16 mouse cellular contexts compared by ENCODE assay signal in genomic region chr5:134919097-134919496, GRCm38 (mm10). TPM values are rescaled to one million over a fixed set of nuclear protein-coding genes. Genes with fewer than 3 reads are reported as not detected.
DNase-seq lines count a peak whose midpoint lies in the region; ATAC-seq lines count a peak whose summit lies in the region.
"Had no signal": no experiment of that assay in that cellular context is flagged by ENCODE, and none has a peak within 500 bp of the region (broad histone marks: within the 10 kb centered on the region; RNA-seq: fewer than 3 reads in every experiment).

No protein-coding gene starts in this region.

- peak overlapping the region; percentile 58 for H3K9ac ChIP-seq in liver, embryonic 16.5 days (ENCODE audit: low read depth, low read length)
- H3K9ac ChIP-seq: neural tube, embryonic 13.5 days had no signal

- H3K4me3 ChIP-seq in liver, embryonic 16.5 days (ENCODE audit: low read depth, low read length): peak overlapping the region; percentile 24
- H3K4me3 ChIP-seq: neural tube, embryonic 13.5 days had no signal

- intact Hi-C loops in gastrocnemius, postnatal 14 days (cut with DNase I; ENCODE audit: low total_unique reads): no loop called here

- 18% methylated on average over 3 of the region's 3 CpGs for WGBS in liver, embryonic 16.5 days (ENCODE audit: insufficient replicate concordance)

- peak; percentile 88 for ATAC-seq in liver, embryonic 16.5 days (ENCODE audit: low read depth)
- ATAC-seq: midbrain, embryonic 16.5 days had no signal

- peak; percentile 39 for DNase-seq in adrenal gland, postnatal 14 days
- DNase-seq in adrenal gland, postnatal 4 days (ENCODE audit: low spot score in 2 of 2): no peak
- DNase-seq in spleen, adult 12 weeks (ENCODE audit: low spot score): peak; percentile 72
- DNase-seq in spleen, adult 18-20 months: no peak
- DNase-seq in thymus, postnatal 25 days: no peak
- no peak for DNase-seq in thymus, postnatal 36 days
- DNase-seq in gastrocnemius, postnatal 14 days: no peak
- DNase-seq: gastrocnemius, postnatal 25 days; heart, postnatal 4 days; kidney, adult 18-20 months had no signal

- H3K4me1 ChIP-seq in liver, embryonic 16.5 days (ENCODE audit: control insufficient read depth, low read depth, low read length): peaks cover 57% of the 10 kb centered on the region
- H3K4me1 ChIP-seq: neural tube, embryonic 13.5 days had no signal

- H3K4me2 ChIP-seq in liver, embryonic 16.5 days (ENCODE audit: low read depth, low read length): peak overlapping the region; percentile 61
- H3K4me2 ChIP-seq: neural tube, embryonic 13.5 days had no signal

- peak overlapping the region; percentile 100 for H3K27ac ChIP-seq in liver, embryonic 16.5 days (ENCODE audit: low read length)
- H3K27ac ChIP-seq: neural tube, embryonic 13.5 days had no signal

- H3K9me3 ChIP-seq in liver, embryonic 16.5 days (replicated peaks; ENCODE audit: control insufficient read depth, low read length): no peaks in the 10 kb centered on the region
- H3K9me3 ChIP-seq: neural tube, embryonic 13.5 days had no signal

- no peaks in the 10 kb centered on the region; the same call in 1 of the 2 replicates for H3K36me3 ChIP-seq in liver, embryonic 16.5 days (ENCODE audit: control insufficient read depth, insufficient read depth)
- H3K36me3 ChIP-seq: neural tube, embryonic 13.5 days had no signal

- no peaks in the 10 kb centered on the region for H3K27me3 ChIP-seq in liver, embryonic 16.5 days (ENCODE audit: control insufficient read depth, insufficient read depth, low read depth, low read length)
- H3K27me3 ChIP-seq: neural tube, embryonic 13.5 days had no signal

RNA-seq across cellular contexts. Expression of gene Cldn13, which starts 3.8 kb away (rescaled TPM):
- total RNA-seq in adrenal gland, postnatal 14 days (2021): 0.60 and 3.7 TPM in 2 replicates
- total RNA-seq in adrenal gland, postnatal 4 days (2021): 1 to 10 TPM; 2.8 to 6.6 TPM
- polyA plus RNA-seq in liver, embryonic 16.5 days (2015; fragmentation: Nextera tagmentation; extraction: Ambion mirVana): 258 and 277 TPM in 2 replicates
- total RNA-seq in gastrocnemius, postnatal 14 days (2021): not detected
- total RNA-seq: gastrocnemius, postnatal 25 days; heart, postnatal 4 days; left cerebral cortex, postnatal 14 days had no signal
- polyA plus RNA-seq: cortical plate, adult 2 months; midbrain, embryonic 16.5 days had no signal

RNA-seq across cellular contexts. Expression of gene Tmem270, which starts 12.6 kb away (rescaled TPM):
- not detected in 2 replicates for total RNA-seq in adrenal gland, postnatal 14 days (2021)
- not detected for total RNA-seq in adrenal gland, postnatal 4 days (2021)
- polyA plus RNA-seq in liver, embryonic 16.5 days (2015; fragmentation: Nextera tagmentation; extraction: Ambion mirVana): 0.09 and 0.12 TPM in 2 replicates
- not detected for total RNA-seq in gastrocnemius, postnatal 14 days (2021)
- total RNA-seq: gastrocnemius, postnatal 25 days; heart, postnatal 4 days; left cerebral cortex, postnatal 14 days had no signal
- polyA plus RNA-seq: cortical plate, adult 2 months; lung, embryonic 16.5 days; midbrain, embryonic 16.5 days; neural tube, embryonic 13.5 days had no signal

RNA-seq across cellular contexts. Expression of gene Mettl27, which starts 13.1 kb away (rescaled TPM):
- 24.5 and 28.5 TPM in 2 replicates for total RNA-seq in adrenal gland, postnatal 14 days (2021)
- total RNA-seq in adrenal gland, postnatal 4 days (2021): 10 to 100 TPM; 33.0 to 36.3 TPM
- 20.8 and 25.3 TPM in 2 replicates for polyA plus RNA-seq in liver, embryonic 16.5 days (2015; fragmentation: Nextera tagmentation; extraction: Ambion mirVana)
- 1 to 10 TPM; 4.9 to 6.2 TPM for total RNA-seq in gastrocnemius, postnatal 14 days (2021)

RNA-seq across cellular contexts. Expression of gene Cldn4, which starts 27.6 kb away (rescaled TPM):
- total RNA-seq in adrenal gland, postnatal 14 days (2021): not detected in 2 replicates
- total RNA-seq in adrenal gland, postnatal 4 days (2021): 1 to 10 TPM in 1 of 2 experiments, under 1 TPM in 1; 0.23 to 7.8 TPM
- polyA plus RNA-seq in liver, embryonic 16.5 days (2015; fragmentation: Nextera tagmentation; extraction: Ambion mirVana): 0.28 and 0.71 TPM in 2 replicates
- total RNA-seq in gastrocnemius, postnatal 14 days (2021): not detected
- total RNA-seq: gastrocnemius, postnatal 25 days; left cerebral cortex, postnatal 14 days had no signal
- polyA plus RNA-seq: midbrain, embryonic 16.5 days had no signal

Comparison
In these comparisons a context has a peak if more than half of its experiments do, and no peak if none do; other contexts are left out.
1. DNase-seq: peak in adrenal gland, postnatal 14 days (single experiment) and spleen, adult 12 weeks (single experiment); none in adrenal gland, postnatal 4 days (0 of 2), spleen, adult 18-20 months (0 of 2), thymus, postnatal 25 days (single experiment), thymus, postnatal 36 days (0 of 2) and gastrocnemius, postnatal 14 days (single experiment).